In genomic region chr8:82969967-82970366, GRCm38 (mm10) we compare ENCODE assay signal across 9 mouse cellular contexts.
DNase-seq lines count a peak whose midpoint lies in the region; ATAC-seq lines count a peak whose summit lies in the region.
"Had no signal": no experiment of that assay in that cellular context is flagged by ENCODE, and none has a peak within 500 bp of the region (broad histone marks: within the 10 kb centered on the region; RNA-seq: fewer than 3 reads in every experiment).

No protein-coding gene starts in this region.

- WGBS in heart, embryonic 10.5 days, result 37% methylated on average over 3 of the region's 3 CpGs
- WGBS in forebrain, embryonic 13.5 days, result 51% methylated on average over 3 of the region's 3 CpGs
- WGBS in hindbrain, embryonic 15.5 days, result 37% methylated on average over 3 of the region's 3 CpGs
- WGBS in neural tube, embryonic 15.5 days, result 26% methylated on average over 3 of the region's 3 CpGs

- no peak overlapping the region for H3K9ac ChIP-seq in forebrain, embryonic 13.5 days
- no peak overlapping the region for H3K9ac ChIP-seq in hindbrain, embryonic 15.5 days
- H3K9ac ChIP-seq in neural tube, embryonic 15.5 days (replicated peaks), result no peak overlapping the region

- peaks cover 27% of the 10 kb centered on the region for H3K4me1 ChIP-seq in heart, embryonic 10.5 days
- H3K4me1 ChIP-seq in forebrain, embryonic 13.5 days, result peaks cover 5% of the 10 kb centered on the region; the same call in 1 of the 2 replicates
- peaks cover 10% of the 10 kb centered on the region; the same call in 1 of the 2 replicates for H3K4me1 ChIP-seq in hindbrain, embryonic 15.5 days (replicated peaks)
- H3K4me1 ChIP-seq in neural tube, embryonic 15.5 days, result peaks cover 25% of the 10 kb centered on the region

- H3K4me2 ChIP-seq in forebrain, embryonic 13.5 days, result no peak overlapping the region
- H3K4me2 ChIP-seq in hindbrain, embryonic 15.5 days, result no peak overlapping the region
- no peak overlapping the region for H3K4me2 ChIP-seq in neural tube, embryonic 15.5 days

- DNase-seq in heart, embryonic 10.5 days (ENCODE audit: low spot score), result no peak
- no peak for DNase-seq in heart, adult 8-10 months (ENCODE audit: low spot score)
- DNase-seq in ovary, postnatal 36 days (ENCODE audit: low spot score), result no peak
- no peak for DNase-seq in left cerebral cortex, postnatal 10 days (ENCODE audit: extremely low spot score in 1 of 2, low spot score in 2 of 2)
- DNase-seq in left cerebral cortex, adult 18-20 months (ENCODE audit: low spot score in 2 of 2), result no peak

- no peaks in the 10 kb centered on the region for H3K27me3 ChIP-seq in heart, embryonic 10.5 days (ENCODE audit: insufficient read depth, poor library complexity, severe bottlenecking)
- no peaks in the 10 kb centered on the region for H3K27me3 ChIP-seq in forebrain, embryonic 13.5 days
- H3K27me3 ChIP-seq in hindbrain, embryonic 15.5 days, result no peaks in the 10 kb centered on the region
- H3K27me3 ChIP-seq in neural tube, embryonic 15.5 days (replicated peaks), result no peaks in the 10 kb centered on the region

- ATAC-seq in forebrain, embryonic 13.5 days, result peak; percentile 81
- ATAC-seq in hindbrain, embryonic 15.5 days (ENCODE audit: low FRiP score, low read depth), result peak; percentile 27; the same call in 1 of the 2 replicates
- ATAC-seq in neural tube, embryonic 15.5 days (ENCODE audit: low FRiP score), result 0 out of 2 replicates have a peak, but pooled peaks have one; percentile 15
- ATAC-seq: activated CD4-positive, CD25-positive, alpha-beta regulatory T cell, adult 4 months had no signal

- no peaks in the 10 kb centered on the region for H3K9me3 ChIP-seq in heart, embryonic 10.5 days
- H3K9me3 ChIP-seq in forebrain, embryonic 13.5 days (replicated peaks), result no peaks in the 10 kb centered on the region
- no peaks in the 10 kb centered on the region for H3K9me3 ChIP-seq in hindbrain, embryonic 15.5 days
- no peaks in the 10 kb centered on the region for H3K9me3 ChIP-seq in neural tube, embryonic 15.5 days (replicated peaks)

- intact Hi-C loops in left cerebral cortex, postnatal 10 days (cut with DNase I), result loop anchor here (10.0 kb wide), 1 partner anchor 105 kb away; the partner anchor contains the start of gene Rnf150

- no peaks in the 10 kb centered on the region for H3K36me3 ChIP-seq in heart, embryonic 10.5 days
- no peaks in the 10 kb centered on the region for H3K36me3 ChIP-seq in forebrain, embryonic 13.5 days (ENCODE audit: poor library complexity, severe bottlenecking)
- no peaks in the 10 kb centered on the region for H3K36me3 ChIP-seq in hindbrain, embryonic 15.5 days
- no peaks in the 10 kb centered on the region for H3K36me3 ChIP-seq in neural tube, embryonic 15.5 days

- peak overlapping the region; percentile 44; the same call in 1 of the 2 replicates for H3K27ac ChIP-seq in heart, embryonic 10.5 days
- H3K27ac ChIP-seq in forebrain, embryonic 13.5 days, result peak overlapping the region; percentile 25; the same call in 1 of the 2 replicates
- no peak overlapping the region for H3K27ac ChIP-seq in hindbrain, embryonic 15.5 days (replicated peaks)
- no peak overlapping the region for H3K27ac ChIP-seq in neural tube, embryonic 15.5 days (replicated peaks)

- no peak overlapping the region for H3K4me3 ChIP-seq in heart, embryonic 10.5 days
- H3K4me3 ChIP-seq in forebrain, embryonic 13.5 days, result no peak overlapping the region
- H3K4me3 ChIP-seq in hindbrain, embryonic 15.5 days, result no peak overlapping the region
- H3K4me3 ChIP-seq in neural tube, embryonic 15.5 days (replicated peaks), result no peak overlapping the region

Comparison
In these comparisons a context has a peak if more than half of its experiments do, and no peak if none do; other contexts are left out.
1. H3K27ac ChIP-seq: peak in heart, embryonic 10.5 days (single experiment) and forebrain, embryonic 13.5 days (single experiment); none in hindbrain, embryonic 15.5 days (single experiment) and neural tube, embryonic 15.5 days (single experiment).
2. ATAC-seq: peak in every context shown above with its lines; median percentile 81 in forebrain, embryonic 13.5 days; 27 in hindbrain, embryonic 15.5 days; 15 in neural tube, embryonic 15.5 days.